Mouse (Mus musculus): Measurements from ENCODE around the gene Dnpep.
A peak's percentile ranks its signal among the peaks of the same experiment; 100 is the strongest.

Gene Dnpep

DNA sequence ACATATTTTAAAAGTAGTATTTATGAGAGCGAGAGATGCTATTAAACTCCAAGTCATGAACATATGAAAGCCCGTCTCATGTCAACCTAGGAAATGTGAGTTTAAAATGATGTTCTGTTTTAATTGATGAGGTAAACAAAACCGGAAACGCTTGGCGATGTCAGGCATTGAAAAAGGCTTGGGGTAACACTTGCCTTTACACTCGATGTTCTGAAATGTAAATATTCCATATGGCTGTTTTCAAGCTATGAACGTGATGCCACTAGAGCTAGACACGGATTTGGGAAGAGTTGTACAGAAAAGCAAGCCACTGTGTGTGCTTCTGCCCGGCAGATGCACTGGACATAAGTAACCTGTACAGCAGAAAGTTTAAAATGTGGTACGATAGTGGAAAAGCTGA, 1.4 kb upstream of the Dnpep start:
- DNase-seq = no peak

DNA sequence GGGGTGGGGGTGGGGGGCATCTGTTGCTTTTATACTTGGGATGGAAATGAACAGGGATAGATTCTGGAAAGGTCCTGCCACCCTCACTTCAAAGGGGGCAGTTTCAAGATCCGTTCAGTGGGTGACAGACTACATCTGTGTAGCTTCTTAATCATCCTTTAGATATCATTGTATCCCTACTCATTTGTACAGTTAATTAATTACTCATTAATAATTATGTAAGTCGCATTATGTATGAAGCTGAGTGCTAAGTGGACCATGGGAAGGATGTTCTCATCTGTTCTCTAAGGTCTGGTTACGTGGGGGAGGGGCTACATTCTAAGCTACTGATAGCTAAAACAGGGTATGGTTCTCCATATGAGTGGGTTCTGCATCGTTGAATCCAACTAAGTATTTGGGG, 946 bp upstream of the Dnpep start:
- DNase-seq = no peak

DNA sequence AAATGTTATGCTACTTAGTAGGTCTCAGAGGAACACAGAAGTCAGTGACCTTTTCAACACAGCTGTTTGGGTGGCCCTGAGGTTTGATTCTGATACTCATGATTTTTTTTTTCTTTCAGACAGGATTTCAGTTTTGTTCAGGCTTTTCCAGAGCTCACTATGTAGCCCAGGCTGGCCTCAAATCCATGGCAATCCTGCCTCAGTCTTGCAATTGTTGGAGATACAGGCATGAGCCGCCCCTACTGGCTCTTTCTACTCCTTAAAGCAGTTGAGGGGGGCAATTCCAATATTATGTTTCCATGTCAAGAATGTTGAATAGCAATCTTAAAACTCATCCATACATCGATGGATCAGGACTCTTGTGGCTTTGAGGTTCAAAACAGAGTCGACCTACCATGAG, 511 bp upstream of the Dnpep start:
- DNase-seq = no peak

DNA sequence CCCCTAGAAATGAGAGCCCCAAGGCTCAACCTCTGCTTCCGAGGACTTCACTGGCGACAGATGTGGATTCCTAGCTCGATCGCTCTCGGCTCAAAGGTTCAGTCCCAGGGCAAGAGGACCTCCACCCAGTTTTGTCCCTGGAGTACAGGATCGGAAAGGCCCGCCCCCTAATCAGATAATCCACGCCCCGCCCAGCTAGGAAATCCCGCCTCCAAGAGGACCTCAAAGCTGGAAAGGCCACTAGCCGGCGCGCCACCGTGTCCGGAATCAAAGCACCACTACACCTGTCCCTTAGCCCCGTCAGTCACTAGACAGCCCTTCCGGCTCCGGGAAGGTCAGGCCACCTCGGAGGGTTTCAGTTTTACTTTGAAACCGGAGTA, 939 bp downstream of the Dnpep start:
- peak; percentile 93 for DNase-seq

DNA sequence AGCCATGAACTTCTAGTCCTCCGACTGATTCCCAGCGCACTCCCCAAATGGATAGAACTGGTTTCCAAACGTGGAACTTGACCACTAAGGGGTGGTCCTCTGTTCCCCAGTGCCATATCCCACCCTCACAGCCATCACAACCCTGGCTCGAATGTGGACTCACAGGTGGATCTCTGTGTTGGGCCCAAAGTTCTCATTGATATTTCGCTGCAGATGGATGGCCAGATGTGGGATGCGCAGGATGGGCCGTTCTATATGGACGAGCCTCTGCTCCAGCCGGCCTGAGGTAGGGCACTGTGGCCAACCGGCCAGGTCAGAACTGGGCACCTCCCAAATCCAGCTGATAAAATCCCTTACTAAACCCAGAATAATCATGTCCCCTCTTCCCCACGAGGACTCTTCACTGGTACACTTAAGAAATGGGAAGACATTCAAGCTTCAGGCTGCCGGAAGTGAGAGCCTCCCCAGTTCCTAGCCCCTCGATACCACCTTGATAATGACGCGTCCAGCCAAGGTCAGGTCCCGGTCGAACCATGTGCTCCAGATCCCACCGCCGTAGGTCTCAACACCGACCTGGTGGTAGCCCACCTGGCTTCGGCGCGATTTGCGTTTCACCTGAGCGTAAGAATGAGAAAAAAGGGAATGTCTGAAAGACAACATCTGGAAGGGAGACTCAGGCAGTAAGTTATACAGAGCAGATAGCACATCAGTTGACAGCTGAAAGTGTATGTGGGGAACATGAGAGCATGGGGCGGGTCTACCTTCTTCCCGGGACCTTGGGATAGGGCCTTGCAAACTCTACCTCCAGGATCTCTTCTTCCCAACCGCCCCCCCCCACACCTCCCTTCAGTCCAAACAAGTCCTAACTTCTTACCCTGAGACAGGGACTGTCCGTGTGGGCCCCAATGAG, 2.1 kb downstream of the Dnpep start:
- peak; percentile 31 for DNase-seq

DNA sequence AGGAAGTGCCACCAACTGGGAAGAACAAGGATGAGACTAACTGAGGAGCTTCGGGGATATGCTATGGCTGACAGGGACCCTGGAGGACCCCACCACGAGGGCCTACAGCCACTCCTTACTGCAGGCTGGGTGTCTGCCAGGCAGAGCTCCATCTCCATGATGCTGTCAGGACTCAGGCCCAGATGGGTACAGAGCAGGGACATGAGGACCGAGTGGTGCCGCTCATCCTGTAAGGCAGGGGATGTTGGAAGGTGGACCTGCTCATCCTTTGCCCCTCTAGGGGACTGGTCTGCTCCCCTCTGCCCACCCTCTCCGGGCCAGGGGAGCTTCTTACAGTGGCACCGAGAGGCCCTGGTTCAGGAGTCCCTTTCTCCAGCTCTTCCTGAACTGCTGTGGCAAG, 2.8 kb downstream of the Dnpep start:
- DNase-seq = peak; percentile 22

DNA sequence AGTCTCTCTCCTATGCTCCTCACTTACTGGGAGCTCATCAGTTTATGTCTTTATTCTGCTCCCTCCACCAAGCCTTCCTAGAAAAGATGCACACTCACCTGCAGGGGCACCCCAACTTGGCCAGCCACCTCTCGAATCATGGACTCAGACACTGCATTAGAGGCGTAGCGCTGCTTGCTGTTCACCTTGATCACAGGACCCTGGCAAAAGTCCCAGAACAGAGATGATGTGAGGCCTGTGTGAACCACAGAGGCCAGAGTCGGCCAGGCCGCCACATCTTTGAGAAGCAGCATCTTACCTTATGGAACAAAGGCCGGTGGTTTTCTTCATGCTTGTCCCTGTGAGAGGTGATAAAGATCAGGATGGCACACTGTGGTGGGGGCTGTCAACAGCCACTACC, 6.1 kb downstream of the Dnpep start:
- DNase-seq = no peak

DNA sequence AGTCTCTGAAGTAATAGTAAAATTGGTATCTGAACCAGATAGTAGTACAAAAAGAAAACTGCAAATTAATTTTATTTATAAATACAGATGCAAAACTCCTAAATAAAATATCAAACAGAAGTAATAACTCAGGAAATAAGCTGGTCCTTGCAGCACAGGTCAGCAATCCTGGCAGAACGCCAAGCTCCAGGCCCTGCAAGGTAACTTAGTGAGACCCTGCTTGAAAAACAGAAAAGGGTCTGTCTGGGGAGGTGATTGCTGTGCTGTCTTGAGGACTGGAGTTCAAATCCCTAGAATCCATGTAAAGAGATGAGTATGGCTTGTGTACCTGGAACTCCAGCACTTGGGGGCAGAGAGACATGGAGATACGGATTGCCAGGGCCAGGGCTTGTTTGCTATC, 13.1 kb downstream of the Dnpep start:
- no peak for DNase-seq

DNA sequence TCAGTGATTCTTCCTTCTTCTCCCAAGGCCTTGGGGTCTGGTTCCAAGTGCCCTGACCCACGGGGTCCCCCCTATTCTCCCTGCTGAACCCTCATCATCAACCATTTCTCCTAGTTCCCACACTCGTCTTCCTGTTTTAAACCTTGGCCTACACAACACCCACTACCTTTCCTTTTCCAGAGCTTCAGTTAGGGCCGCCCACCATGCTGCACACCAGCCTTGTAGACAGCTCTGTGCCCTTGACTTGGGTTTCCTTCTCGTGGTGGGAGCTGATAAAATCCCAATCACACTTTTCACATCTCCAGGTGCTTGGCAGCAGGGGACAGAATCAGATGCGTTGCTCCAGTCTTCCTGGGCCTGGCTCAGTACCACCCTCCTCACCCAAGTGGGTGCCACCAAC, 23.5 kb downstream of the Dnpep start:
- no peak for DNase-seq

DNA sequence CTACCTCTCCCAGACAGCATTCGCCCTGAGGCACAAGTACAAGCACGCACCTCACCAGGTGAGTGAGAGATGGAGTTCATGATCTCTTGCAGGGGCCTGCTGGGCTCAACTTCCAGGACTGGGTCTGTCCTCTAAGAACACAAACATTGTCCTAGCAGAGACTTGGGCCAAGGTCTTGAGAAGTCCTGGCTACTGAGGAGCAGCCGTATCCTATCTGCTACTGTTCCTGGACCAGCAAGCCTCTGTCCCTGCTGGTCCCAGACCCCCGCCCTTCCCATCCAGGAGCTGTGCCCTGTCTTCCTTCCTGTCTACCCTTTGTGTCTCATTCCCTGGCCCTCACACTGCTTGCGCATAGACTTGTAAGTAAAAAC, 24.5 kb downstream of the Dnpep start:
- no peak for DNase-seq

DNA sequence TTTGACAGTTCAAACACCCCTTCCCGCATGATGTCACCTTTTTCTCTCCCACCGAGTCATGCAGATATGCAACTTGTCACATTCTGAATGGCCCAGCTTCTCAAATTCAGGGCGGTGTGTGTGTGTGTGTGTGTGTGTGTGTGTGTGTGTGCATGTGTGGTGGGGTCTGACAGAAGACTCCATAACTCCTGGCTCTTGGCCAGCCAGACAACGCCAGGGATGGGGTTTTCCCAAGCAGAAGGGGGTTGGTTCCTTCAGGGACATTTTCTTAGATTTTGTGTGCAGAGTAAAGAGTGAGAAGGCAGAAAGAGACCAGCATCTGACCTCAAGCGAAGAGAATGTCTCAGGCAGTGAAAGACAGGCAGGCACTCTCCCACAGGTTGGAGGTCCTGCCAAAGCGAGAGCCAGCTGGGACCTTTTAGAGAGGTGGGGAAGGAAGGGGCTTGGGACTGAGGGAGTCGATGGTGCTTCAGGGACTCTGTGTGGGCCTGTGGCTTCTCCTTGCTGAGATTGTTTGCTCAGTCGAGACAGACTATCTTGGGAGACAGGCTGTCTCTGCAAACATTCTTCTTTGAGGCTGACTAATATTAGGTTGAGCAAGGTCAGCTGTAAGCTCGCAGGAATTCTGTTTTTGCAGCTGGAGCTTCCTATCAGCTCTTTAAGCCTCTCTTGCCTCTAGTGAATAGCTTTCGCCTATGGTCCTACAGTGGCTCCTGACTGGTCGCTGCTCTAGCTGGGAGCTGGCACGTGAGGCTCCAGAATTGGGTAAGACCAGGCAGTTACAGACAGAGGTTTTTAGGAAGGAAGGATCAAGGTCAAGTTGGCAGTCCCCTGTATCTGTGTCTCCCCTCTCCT, 25.1 kb downstream of the Dnpep start:
- no peak for DNase-seq

DNA sequence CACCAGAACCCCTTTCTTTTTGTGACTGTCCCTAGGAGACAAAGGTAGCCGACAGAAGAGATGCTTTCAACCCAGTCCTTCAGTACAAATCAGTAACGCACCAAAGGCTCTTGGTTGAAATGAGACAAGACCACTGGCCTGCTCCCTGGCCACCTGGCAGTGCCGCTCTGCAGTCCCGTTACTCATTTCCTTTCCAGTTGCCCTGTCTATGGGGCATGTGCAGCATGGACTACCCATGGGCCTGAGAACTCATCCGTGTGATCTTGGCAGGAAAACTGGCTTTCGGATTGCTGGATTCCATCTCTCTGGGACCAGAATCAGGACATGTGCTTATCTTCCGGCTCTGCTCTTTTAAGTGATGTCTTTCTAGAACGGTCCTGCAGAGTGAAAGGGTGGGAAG, 26.5 kb downstream of the Dnpep start:
- DNase-seq = no peak

DNA sequence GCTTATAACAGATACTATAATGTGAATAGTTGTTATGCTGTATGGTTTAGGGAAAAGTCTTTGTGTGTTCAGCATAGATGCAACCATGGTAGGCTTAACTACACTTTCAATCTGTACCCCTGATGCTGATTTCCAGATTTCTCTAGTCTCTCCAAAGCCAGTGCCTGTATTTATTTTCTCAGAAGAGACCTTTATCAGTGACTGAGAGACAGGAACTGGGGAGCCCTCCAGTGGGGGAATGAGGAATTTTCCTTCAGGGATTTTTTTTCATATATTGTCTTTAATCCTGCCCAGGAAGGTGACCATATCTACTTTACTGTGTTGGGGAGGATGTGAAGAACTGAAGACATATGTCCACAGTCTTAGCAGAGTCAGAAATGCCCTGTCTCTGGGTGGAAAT, 27.2 kb downstream of the Dnpep start:
- DNase-seq = no peak

DNA sequence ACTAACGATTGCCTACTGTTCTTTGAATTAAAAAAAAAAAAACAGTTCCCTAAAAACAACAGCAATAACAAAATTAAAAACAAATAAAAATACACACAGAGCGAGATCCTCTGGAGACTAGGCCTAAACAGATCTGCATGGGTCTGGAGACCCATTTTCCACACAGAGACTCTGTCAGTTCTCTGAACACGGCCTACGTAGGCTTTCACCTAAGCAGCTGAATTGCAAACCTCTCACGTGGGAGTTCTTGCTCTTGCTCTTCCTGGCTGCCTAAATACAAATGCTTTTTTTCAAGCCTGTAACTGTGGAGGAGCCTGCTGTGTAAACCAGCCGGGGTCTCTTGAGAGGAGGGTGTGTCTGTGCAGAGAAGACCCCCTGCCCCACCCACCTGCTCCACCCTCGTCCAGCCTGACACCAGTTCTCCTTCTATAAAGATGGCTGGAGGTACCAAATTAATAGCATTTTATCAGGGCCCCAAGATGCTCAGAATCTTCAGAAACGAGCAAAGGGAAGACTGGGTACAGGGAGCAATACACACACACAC, 27.8 kb downstream of the Dnpep start:
- DNase-seq = no peak

DNA sequence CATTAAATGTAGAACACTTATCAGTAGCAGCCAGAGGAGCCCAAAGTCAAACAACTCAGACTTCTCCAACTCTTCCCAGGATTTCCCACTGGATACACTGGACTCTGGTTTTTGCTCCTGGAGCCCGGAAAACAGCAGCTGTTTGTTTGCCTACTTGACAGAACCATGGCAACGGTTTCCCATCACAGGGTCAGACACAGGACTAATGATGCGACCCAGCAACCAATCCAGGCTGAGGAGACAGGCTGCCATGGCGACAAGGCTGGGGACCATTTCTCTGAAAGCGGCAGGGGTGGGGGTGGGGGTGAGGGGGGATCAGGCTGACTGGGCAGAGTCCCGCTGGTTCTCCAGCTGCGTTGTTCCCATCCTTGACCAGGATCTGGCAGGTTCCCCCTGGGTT, 28.4 kb downstream of the Dnpep start:
- DNase-seq = no peak

DNA sequence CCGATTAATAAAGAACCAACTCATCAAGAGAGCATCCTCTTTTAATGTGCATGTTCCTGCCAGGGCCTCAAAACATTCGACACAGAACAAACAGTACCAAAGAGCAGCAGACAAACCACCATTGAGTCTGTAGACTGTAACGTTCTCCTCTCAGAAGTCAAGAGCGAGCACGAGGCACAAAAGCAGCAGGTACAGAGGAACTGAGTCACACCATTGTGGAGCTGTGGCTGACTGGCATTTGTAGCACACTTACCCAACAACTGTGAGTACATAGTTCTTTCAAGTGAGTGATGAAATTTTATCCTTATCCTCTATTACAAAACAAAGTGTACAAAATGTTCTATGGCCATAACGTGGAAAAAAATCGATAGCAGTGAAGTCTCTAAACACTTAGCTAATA, 32.9 kb downstream of the Dnpep start:
- no peak for DNase-seq

DNA sequence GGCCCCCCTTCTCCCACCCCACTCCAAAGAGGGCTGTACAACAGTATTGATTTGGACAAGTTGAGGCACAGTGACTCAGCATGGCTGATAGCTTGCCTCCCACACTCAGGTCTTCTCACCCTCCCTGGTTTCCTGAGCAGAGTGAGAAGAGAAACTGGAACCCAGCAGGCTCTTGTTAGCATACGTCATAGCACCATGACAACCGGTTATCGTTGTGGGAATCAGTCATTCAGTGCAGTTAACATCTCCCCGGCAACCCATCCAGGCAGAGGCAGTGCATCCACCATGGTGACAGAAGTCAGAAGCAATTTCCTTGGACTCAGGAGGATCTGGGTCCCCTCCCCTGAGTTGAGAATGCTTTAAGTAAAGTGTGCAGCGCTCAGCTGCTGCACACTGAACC, 34.8 kb downstream of the Dnpep start:
- DNase-seq = no peak

DNA sequence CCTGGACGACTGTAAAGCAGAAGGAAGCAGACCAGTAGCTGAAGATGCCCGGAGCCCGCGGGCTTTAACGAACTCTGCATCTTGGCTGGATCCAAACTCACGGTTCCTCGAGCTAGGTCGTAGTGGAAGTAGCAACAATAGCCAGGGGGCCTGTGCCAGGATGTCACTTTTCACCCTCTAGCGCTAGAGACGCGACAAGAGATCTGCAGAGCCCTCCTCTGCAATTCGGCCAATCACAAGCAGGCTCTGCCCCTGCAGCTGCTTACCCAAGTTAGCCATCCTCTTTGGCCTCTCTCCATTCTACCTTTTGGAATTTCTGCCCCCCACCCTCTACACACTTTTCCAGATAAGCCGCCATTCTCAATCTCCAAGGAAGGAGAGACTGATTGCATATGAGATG, 39.6 kb downstream of the Dnpep start, which contains the start of gene Resp18:
Gene Resp18, minus strand, starts transcription at position 188 of the 400 bp plus-strand sequence.
- DNase-seq = no peak

DNA sequence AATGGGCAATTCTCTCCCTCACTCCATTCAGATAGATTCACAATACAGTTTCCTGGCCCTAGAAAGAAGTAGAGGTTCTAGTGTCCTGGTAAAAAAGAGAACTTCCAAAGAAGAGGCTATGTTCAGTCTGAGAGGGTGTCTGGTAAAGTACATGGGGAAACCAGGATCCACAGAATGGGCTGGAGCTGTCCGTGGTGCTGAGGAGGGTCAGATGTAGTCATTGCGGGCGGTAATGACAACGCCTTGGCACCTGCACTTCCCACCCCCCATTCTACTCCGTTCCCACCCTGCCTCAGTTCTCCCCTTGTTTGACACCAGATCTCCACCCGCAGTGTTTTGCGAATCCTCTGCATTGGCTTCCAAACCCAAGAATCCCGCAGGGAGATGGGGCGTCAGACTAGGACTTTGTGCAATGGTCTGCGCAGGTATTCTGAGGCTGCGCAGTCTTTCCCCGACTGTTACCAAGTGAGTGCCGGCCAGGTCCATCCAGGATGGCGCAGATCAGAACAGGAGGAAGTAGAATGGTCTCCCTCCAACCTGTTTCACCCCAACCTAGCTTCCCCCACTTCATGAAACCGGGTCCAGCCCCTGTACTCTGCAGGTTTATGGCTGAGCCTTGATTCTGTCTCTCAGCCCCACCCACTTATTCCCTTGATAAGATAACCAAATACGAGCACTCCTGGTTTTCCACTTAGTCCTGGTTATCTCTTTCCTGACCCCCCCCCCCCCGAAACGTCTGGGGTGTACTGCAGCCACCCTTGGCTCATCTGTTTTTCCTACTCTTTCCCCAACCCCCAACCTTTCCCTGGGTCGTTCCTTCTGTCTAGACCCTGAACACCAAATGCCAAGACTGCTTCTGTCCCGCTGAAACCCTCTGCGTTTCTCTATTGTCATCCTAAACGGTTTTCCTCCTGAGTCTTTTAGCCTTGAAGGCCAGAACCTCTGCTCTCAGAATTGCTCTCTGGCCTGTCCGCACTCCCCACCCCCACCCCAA, 40.3 kb downstream of the Dnpep start:
- DNase-seq = no peak

DNA sequence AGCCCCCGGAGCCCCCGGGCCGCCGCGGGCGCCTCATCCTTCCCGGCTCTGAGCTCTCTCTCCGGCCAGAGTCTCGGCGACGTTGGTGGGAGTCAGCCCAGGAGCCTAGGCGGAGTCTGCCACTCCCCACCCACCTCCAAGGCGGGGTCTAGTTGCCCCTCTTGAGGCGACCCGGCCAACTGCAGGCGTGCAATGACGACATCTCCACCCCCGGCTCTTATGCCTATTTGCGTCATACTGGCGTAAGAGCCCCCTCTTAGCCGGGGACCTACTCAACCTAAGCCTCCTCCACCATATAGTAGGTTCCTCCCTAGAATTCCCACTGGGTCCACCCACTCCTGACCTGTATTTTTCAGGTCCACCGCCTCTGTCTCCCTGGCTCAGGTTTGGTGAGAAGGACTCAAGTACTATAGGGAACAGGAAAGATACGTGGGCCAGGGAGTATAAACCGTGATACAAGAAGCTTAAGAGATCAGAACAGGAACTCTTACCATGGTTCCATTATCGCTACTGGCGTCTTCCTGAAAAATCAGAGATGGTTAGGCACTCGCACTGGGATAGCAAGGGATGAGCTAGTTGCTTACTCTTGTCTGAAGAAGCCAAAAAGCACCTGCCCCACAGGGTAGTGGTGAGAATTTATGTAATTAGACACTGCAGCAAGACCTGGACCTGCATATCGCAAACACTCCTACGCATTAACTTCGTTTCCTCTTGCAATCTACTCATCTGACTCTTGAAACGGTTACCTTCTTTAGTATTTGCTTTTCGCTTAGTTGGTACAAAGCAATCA, 53.5 kb downstream of the Dnpep start, which contains the start of gene Ptprn:
Gene Ptprn, minus strand, starts transcription at position 412 of the 790 bp plus-strand sequence.
- no peak for DNase-seq
